Mouse (Mus musculus) liver, postnatal 0 days (tissue): ENCODE data around the gene Rps11. TPM values are rescaled to one million over a fixed set of nuclear protein-coding genes. Genes with fewer than 3 reads are reported as not detected.

Experiments used
- ATAC-seq: fragments of 200-750 bp; cut with Nextera tagmentation; 2 replicates; pipeline ENCODE4 v1.8.0; 2017; ENCODE audit warnings: mild to moderate bottlenecking, moderate library complexity
- DNase-seq: peaks from one replicate; pipeline ENCODE4 v3.0.0-alpha.2; 2016
- H3K27ac ChIP-seq: fragments of 300-500 bp; sonication (generic); 2 replicates; pipeline ENCODE4 v1.5.1; 2014; ENCODE audit warnings: antibody characterized with exemption, moderate library complexity, mild to moderate bottlenecking, low read depth
- H3K27me3 ChIP-seq: fragments of 300-500 bp; sonication (generic); 2 replicates; pipeline ENCODE4 v1.6.1; 2014; ENCODE audit warnings: low read length, control low read depth, mixed read lengths; ENCODE audit not compliant: insufficient read depth
- H3K36me3 ChIP-seq: fragments of 300-500 bp; sonication (generic); replicated peaks from 2 replicates; pipeline ENCODE4 v1.6.1; 2014; ENCODE audit warnings: mild to moderate bottlenecking, control low read depth, low read length, moderate library complexity, mixed read lengths; ENCODE audit not compliant: insufficient read depth
- H3K4me1 ChIP-seq: fragments of 300-500 bp; sonication (generic); 2 replicates; pipeline ENCODE4 v1.6.1; 2014; ENCODE audit warnings: antibody characterized with exemption, mild to moderate bottlenecking, control low read depth; ENCODE audit not compliant: insufficient read depth
- H3K4me2 ChIP-seq: fragments of 300-500 bp; sonication (generic); 2 replicates; pipeline ENCODE4 v1.6.1; 2014; ENCODE audit warnings: low read depth, mild to moderate bottlenecking, low read length, moderate library complexity, mixed read lengths
- H3K4me3 ChIP-seq: fragments of 300-500 bp; sonication (generic); 2 replicates; pipeline ENCODE4 v1.5.1; 2014; ENCODE audit warnings: low read depth, low read length
- H3K9ac ChIP-seq: fragments of 300-500 bp; sonication (generic); replicated peaks from 2 replicates; pipeline ENCODE4 v1.6.1; 2014; ENCODE audit warnings: mild to moderate bottlenecking, moderate library complexity
- H3K9me3 ChIP-seq: fragments of 300-500 bp; sonication (generic); 2 replicates; pipeline ENCODE4 v1.6.1; 2016; ENCODE audit warnings: mild to moderate bottlenecking, control low read depth, low read length, mixed read lengths
- CTCF ChIP-seq: sonication (generic); IDR thresholded peaks from 2 replicates; pipeline ENCODE4 v1.5.1; 2016; ENCODE audit warnings: antibody characterized with exemption, low read depth
- EP300 ChIP-seq: IDR thresholded peaks from 2 replicates; pipeline ENCODE4 v1.6.1; 2016; ENCODE audit warnings: antibody characterized with exemption, low read depth, mild to moderate bottlenecking
- WGBS: fragments of 180-500 bp; shearing (Covaris S2); extraction: QIAGEN DNeasy Blood & Tissue Kit; methylation state at CpG from one replicate; pipeline ENCODE4 v1.1.7; 2014; ENCODE audit not compliant: insufficient replicate concordance; 5-methylcytosine and 5-hydroxymethylcytosine counted together
- polyA plus RNA-seq: library from polyadenylated mRNA; unstranded; fragments of >200 nt; fragmentation: Nextera tagmentation; extraction: Ambion mirVana; gene quantifications from 2 replicates; pipeline ENCODE4 v1.2.1, GENCODE M21; 2015

The Rps11 gene
- polyA plus RNA-seq, 1 experiment from 2014 or later, result 696 TPM

DNA sequence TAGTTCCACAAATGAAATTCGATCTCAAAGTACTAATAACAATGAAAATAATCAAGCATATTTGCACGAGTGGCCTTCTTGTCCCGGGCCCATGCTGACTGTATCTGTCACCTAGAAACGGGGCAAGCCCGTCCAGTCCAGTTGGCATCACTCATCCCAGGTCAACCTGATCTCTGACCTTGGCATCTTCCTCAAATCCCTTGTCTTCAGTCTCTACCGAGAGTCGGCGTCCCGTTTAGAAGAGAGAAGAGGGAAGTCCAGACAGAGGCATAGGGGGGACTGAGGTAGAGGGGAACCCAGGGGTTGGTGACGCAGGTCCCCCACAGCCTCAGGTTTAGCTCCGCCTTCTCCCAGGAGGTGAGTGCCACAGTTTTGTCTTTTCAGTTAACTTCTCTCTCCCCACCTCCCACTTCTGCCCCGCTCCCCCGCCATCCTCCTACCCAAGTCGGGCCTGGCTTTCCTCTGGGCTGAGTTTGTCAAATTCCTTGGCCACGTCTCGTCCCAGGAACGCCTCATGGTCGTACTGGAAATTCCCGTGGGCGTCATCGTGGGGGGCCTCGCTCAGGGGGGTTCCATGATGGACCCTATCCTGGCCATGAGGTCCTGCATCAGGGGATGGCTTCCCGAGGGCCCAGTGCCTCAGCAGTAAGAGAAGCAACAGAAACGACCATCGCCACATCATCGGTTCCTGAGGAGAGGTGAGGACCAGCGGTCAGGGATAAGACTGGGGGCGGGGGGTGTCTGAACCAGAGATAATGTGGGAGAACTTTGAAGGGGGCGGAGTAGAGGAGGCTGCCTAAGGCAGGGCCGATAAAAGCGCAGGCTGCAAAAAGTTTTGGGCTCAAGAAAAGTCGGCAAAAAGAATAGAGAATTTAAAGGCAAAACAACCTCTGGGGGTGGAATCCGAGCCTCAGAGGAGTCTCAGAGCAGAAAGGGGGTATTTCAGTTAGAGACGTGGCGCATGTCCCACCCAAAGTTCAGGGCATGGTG is 32.9 kb downstream of the Rps11 start:
- Histone ChIP-seq H3K4me2 (peak overlapping the region; percentile 67), H3K9ac (peak overlapping the region; percentile 43), H3K9me3 (no peaks in the 10 kb centered on the region), H3K27me3 (no peaks in the 10 kb centered on the region), H3K4me3 (peak overlapping the region; percentile 31), H3K4me1 (peaks cover 12% of the 10 kb centered on the region; the same call in 1 of the 2 replicates), H3K36me3 (no peaks in the 10 kb centered on the region; the same call in 1 of the 2 replicates), H3K27ac (peak overlapping the region; percentile 2; the same call in 1 of the 2 replicates)
- WGBS, result 20% methylated on average over 35 of the region's 35 CpGs
- ATAC-seq (peak; percentile 20; the same call in 1 of the 2 replicates), DNase-seq (no peak)
- TF ChIP-seq CTCF (no peak), EP300 (no peak)

GRCm38 (mm10) chr7:45090251-45090977 is 33.8 kb downstream of the Rps11 start:
- WGBS, result 63% methylated on average over 13 of the region's 13 CpGs
- ATAC-seq (no peak), DNase-seq (peak; percentile 56)
- peaks cover 12% of the 10 kb centered on the region; the same call in 1 of the 2 replicates for H3K4me1 ChIP-seq
- H3K27me3 ChIP-seq, result no peaks in the 10 kb centered on the region
- no peaks in the 10 kb centered on the region; the same call in 1 of the 2 replicates for H3K36me3 ChIP-seq
- H3K9me3 ChIP-seq, result no peaks in the 10 kb centered on the region
- no peak overlapping the region for H3K4me3 ChIP-seq
- H3K4me2 ChIP-seq, result no peak overlapping the region
- H3K9ac ChIP-seq, result 0 out of 2 replicates have a peak overlapping the region, but pooled peaks have one; percentile 43
- TF ChIP-seq CTCF (no peak), EP300 (no peak)
- no peak overlapping the region for H3K27ac ChIP-seq

GRCm38 (mm10) chr7:45088597-45088996 is 35.6 kb downstream of the Rps11 start:
- Histone ChIP-seq H3K9me3 (no peaks in the 10 kb centered on the region), H3K4me1 (peaks cover 11% of the 10 kb centered on the region; the same call in 1 of the 2 replicates), H3K36me3 (no peaks in the 10 kb centered on the region; the same call in 1 of the 2 replicates), H3K27ac (no peak overlapping the region), H3K4me2 (no peak overlapping the region), H3K4me3 (no peak overlapping the region), H3K27me3 (no peaks in the 10 kb centered on the region), H3K9ac (no peak overlapping the region)
- DNase-seq (no peak), ATAC-seq (no peak)
- TF ChIP-seq CTCF, result no peak
- TF ChIP-seq EP300, result no peak
- 90% methylated on average over 17 of the region's 17 CpGs for WGBS

- H3K4me3 ChIP-seq, result no peak overlapping the region
- H3K9ac ChIP-seq, result no peak overlapping the region
- WGBS, result 71% methylated on average over 4 of the region's 4 CpGs
- no peaks in the 10 kb centered on the region; the same call in 1 of the 2 replicates for H3K36me3 ChIP-seq
- DNase-seq, result no peak
- H3K27me3 ChIP-seq, result no peaks in the 10 kb centered on the region
- no peak overlapping the region for H3K4me2 ChIP-seq
- no peaks in the 10 kb centered on the region for H3K9me3 ChIP-seq
- ATAC-seq, result no peak
- H3K4me1 ChIP-seq, result peaks cover 4% of the 10 kb centered on the region; the same call in 1 of the 2 replicates
- no peak overlapping the region for H3K27ac ChIP-seq
- no peak for TF ChIP-seq EP300
- peak; percentile 49 for TF ChIP-seq CTCF
Observed at GRCm38 (mm10) chr7:45086084-45086483, 38.2 kb downstream of the Rps11 start.

DNA sequence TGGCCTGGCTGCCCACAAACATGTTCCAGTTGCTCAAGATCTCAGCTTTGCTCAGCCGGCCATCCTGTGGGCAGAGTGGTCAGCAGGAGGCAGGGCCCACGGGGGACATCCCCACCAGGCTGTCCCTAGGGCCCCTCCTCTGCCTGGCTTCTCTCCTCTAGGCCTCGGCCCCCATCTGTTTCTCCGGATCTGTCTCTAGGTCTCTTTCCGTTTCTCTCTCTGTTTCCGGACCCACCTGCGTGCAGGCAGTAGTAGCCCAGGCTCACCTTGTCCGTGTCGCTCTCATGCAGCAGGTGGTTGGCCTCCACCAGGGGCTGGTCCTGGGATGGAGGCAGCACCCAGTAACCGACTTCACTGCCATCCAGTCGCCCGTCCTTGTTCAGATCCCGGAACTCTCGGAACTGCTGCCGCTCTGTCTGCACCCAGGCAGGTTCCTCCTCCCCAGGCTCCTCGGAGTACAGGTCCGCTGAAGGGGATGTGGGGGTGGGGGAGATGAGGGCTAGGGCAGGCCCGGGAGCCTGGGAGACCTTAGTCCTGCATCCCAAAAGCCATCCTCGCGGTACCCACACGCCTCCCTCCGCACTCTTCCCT is 40.8 kb downstream of the Rps11 start:
- 0 out of 2 replicates have a peak overlapping the region, but pooled peaks have one; percentile 61 for H3K27ac ChIP-seq
- WGBS, result 46% methylated on average over 22 of the region's 22 CpGs
- H3K4me3 ChIP-seq, result 0 out of 2 replicates have a peak overlapping the region, but pooled peaks have one; percentile 27
- ATAC-seq (no peak), DNase-seq (no peak)
- no peaks in the 10 kb centered on the region; the same call in 1 of the 2 replicates for H3K36me3 ChIP-seq
- H3K27me3 ChIP-seq, result no peaks in the 10 kb centered on the region
- no peaks in the 10 kb centered on the region for H3K9me3 ChIP-seq
- peaks cover 4% of the 10 kb centered on the region; the same call in 1 of the 2 replicates for H3K4me1 ChIP-seq
- no peak for TF ChIP-seq EP300
- no peak for TF ChIP-seq CTCF
- H3K4me2 ChIP-seq, result peak overlapping the region; percentile 64
- H3K9ac ChIP-seq, result peak overlapping the region; percentile 34; the same call in 1 of the 2 replicates
